ENCODE assay signal across 16 mouse cellular contexts in genomic region chr15:67229359-67229758, GRCm38 (mm10).
DNase-seq lines count a peak whose midpoint lies in the region; ATAC-seq and TF ChIP-seq lines count a peak whose summit lies in the region.
"Had no signal": no experiment of that assay in that cellular context is flagged by ENCODE, and none has a peak within 500 bp of the region (broad histone marks: within the 10 kb centered on the region; RNA-seq: fewer than 3 reads in every experiment).

No protein-coding gene starts in this region.

- no peak overlapping the region for H3K4me3 ChIP-seq in forebrain, embryonic 13.5 days
- no peak overlapping the region for H3K4me3 ChIP-seq in forebrain, embryonic 10.5 days
- H3K4me3 ChIP-seq in lung, embryonic 16.5 days (ENCODE audit: low read length), result no peak overlapping the region
- no peak overlapping the region for H3K4me3 ChIP-seq in myocyte
- H3K4me3 ChIP-seq: erythroblast, embryonic 14.5 days; hindbrain, embryonic 12.5 days; intestine, embryonic 15.5 days; liver, embryonic 12.5 days; megakaryocyte, embryonic 14.5 days had no signal

- 29% methylated on average over 5 of the region's 5 CpGs for WGBS in forebrain, embryonic 13.5 days
- WGBS in forebrain, embryonic 10.5 days, result 81% methylated on average over 5 of the region's 5 CpGs
- 57% methylated on average over 5 of the region's 5 CpGs for whole genome bisulfite sequencing in lung, embryonic 16.5 days

- no peaks in the 10 kb centered on the region for H3K36me3 ChIP-seq in forebrain, embryonic 13.5 days (ENCODE audit: poor library complexity, severe bottlenecking)
- no peaks in the 10 kb centered on the region for H3K36me3 ChIP-seq in forebrain, embryonic 10.5 days (replicated peaks)
- no peaks in the 10 kb centered on the region for H3K36me3 ChIP-seq in lung, embryonic 16.5 days (ENCODE audit: control insufficient read depth, insufficient read depth, low read length)
- no peaks in the 10 kb centered on the region for H3K36me3 ChIP-seq in myocyte (ENCODE audit: control insufficient read depth, insufficient read depth)
- H3K36me3 ChIP-seq: hindbrain, embryonic 12.5 days; intestine, embryonic 15.5 days; liver, embryonic 12.5 days had no signal

- no peak overlapping the region for H3K4me2 ChIP-seq in forebrain, embryonic 13.5 days
- H3K4me2 ChIP-seq in lung, embryonic 16.5 days (ENCODE audit: low read depth, low read length), result no peak overlapping the region
- peak overlapping the region; percentile 12 for H3K4me2 ChIP-seq in myocyte (ENCODE audit: low read depth)
- H3K4me2 ChIP-seq: hindbrain, embryonic 12.5 days; intestine, embryonic 15.5 days; liver, embryonic 12.5 days had no signal

- 0 out of 2 replicates have a peak, but pooled peaks cover 3% of the 10 kb centered on the region for H3K27me3 ChIP-seq in forebrain, embryonic 13.5 days
- H3K27me3 ChIP-seq in forebrain, embryonic 10.5 days (ENCODE audit: poor library complexity, severe bottlenecking), result no peaks in the 10 kb centered on the region
- H3K27me3 ChIP-seq in lung, embryonic 16.5 days (ENCODE audit: control insufficient read depth, insufficient read depth, low read depth, low read length), result no peaks in the 10 kb centered on the region
- no peaks in the 10 kb centered on the region for H3K27me3 ChIP-seq in myocyte (ENCODE audit: control insufficient read depth, insufficient read depth, insufficient read length)
- H3K27me3 ChIP-seq: hindbrain, embryonic 12.5 days; intestine, embryonic 15.5 days; liver, embryonic 12.5 days had no signal

- ATAC-seq in forebrain, embryonic 13.5 days, result peak; percentile 75; the same call in 1 of the 2 replicates
- ATAC-seq in lung, embryonic 16.5 days (ENCODE audit: low read depth), result peak; percentile 69
- ATAC-seq: intestine, embryonic 15.5 days; liver, embryonic 12.5 days had no signal

- DNase-seq in forebrain, embryonic 10.5 days (ENCODE audit: extremely low spot score, low spot score), result no peak
- DNase-seq in lung, postnatal 36 days, result no peak
- peak; percentile 34 for DNase-seq in adrenal gland, postnatal 10 days
- no peak for DNase-seq in kidney, postnatal 4 days
- DNase-seq in urinary bladder, postnatal 4 days (ENCODE audit: low spot score in 2 of 2), result no peak
- DNase-seq: cerebellum, adult 9-10 months; heart, adult 18-20 months; left cerebral cortex, postnatal 4 days had no signal

- no peak overlapping the region for H3K9ac ChIP-seq in forebrain, embryonic 13.5 days
- H3K9ac ChIP-seq in lung, embryonic 16.5 days (ENCODE audit: low read length), result no peak overlapping the region
- H3K9ac ChIP-seq: hindbrain, embryonic 12.5 days; intestine, embryonic 15.5 days; liver, embryonic 12.5 days had no signal

- peaks cover 9% of the 10 kb centered on the region for H3K4me1 ChIP-seq in forebrain, embryonic 13.5 days
- H3K4me1 ChIP-seq in forebrain, embryonic 10.5 days, result peaks cover 12% of the 10 kb centered on the region
- H3K4me1 ChIP-seq in lung, embryonic 16.5 days (replicated peaks; ENCODE audit: control insufficient read depth, insufficient read depth, low read length), result peaks cover 12% of the 10 kb centered on the region
- H3K4me1 ChIP-seq: hindbrain, embryonic 12.5 days; intestine, embryonic 15.5 days; liver, embryonic 12.5 days had no signal

- H3K79me2 ChIP-seq in myocyte (ENCODE audit: control insufficient read depth, insufficient read depth), result no peaks in the 10 kb centered on the region

- no peak overlapping the region for H3K27ac ChIP-seq in forebrain, embryonic 13.5 days
- H3K27ac ChIP-seq in forebrain, embryonic 10.5 days, result no peak overlapping the region
- no peak overlapping the region for H3K27ac ChIP-seq in lung, embryonic 16.5 days (ENCODE audit: low read length)
- H3K27ac ChIP-seq: hindbrain, embryonic 12.5 days; intestine, embryonic 15.5 days; liver, embryonic 12.5 days had no signal

- no peak for TF ChIP-seq POLR2A in myocyte (IDR thresholded peaks at IDR 0.05; ENCODE audit: insufficient read length, low read depth)

- no peaks in the 10 kb centered on the region for H3K9me3 ChIP-seq in forebrain, embryonic 13.5 days (replicated peaks)
- H3K9me3 ChIP-seq in forebrain, embryonic 10.5 days, result no peaks in the 10 kb centered on the region
- no peaks in the 10 kb centered on the region for H3K9me3 ChIP-seq in lung, embryonic 16.5 days (ENCODE audit: control insufficient read depth, low read length)
- H3K9me3 ChIP-seq: hindbrain, embryonic 12.5 days; intestine, embryonic 15.5 days; liver, embryonic 12.5 days; megakaryocyte, embryonic 14.5 days had no signal

- H3ac ChIP-seq in myocyte (ENCODE audit: control insufficient read depth, insufficient read length), result no peak overlapping the region

TF ChIP-seq in myocyte, 11 proteins besides CTCF, POLR2A, EP300 and RAD21:
- TF ChIP-seq MYOD1 (IDR thresholded peaks at IDR 0.05; ENCODE audit: control insufficient read depth in 1 of 3, insufficient read length in 2 of 3, low read depth in 2 of 3), result peak in 2 of 3 experiments; percentile 44 to 87
- no peak for TF ChIP-seq MAX (IDR thresholded peaks at IDR 0.05; ENCODE audit: low read depth)
- TF ChIP-seq TCF3 (IDR thresholded peaks at IDR 0.05; ENCODE audit: insufficient read length, low read depth), result no peak
- TF ChIP-seq E2F4 (IDR thresholded peaks at IDR 0.05; ENCODE audit: insufficient read depth), result no peak
- TF ChIP-seq SRF (IDR thresholded peaks at IDR 0.05; ENCODE audit: control insufficient read depth, insufficient read length, low read depth), result no peak
- TF ChIP-seq POLR2AphosphoS2 (IDR thresholded peaks at IDR 0.05; ENCODE audit: insufficient read length, low read depth), result no peak
- no peak for TF ChIP-seq TCF12 (IDR thresholded peaks at IDR 0.05; ENCODE audit: insufficient read depth, poor library complexity, severe bottlenecking)
- no peak for TF ChIP-seq USF1 (IDR thresholded peaks at IDR 0.05; ENCODE audit: low read depth)
- TF ChIP-seq CEBPB (IDR thresholded peaks at IDR 0.05; ENCODE audit: insufficient read depth, poor library complexity, severe bottlenecking), result 0 out of 2 replicates have a peak, but pooled peaks have one; percentile 25
- peak in 2 of 3 experiments; percentile 7 to 76 for TF ChIP-seq MYOG (IDR thresholded peaks at IDR 0.05; ENCODE audit: control insufficient read depth in 1 of 3, insufficient read depth in 1 of 3, insufficient read length in 2 of 3, low read depth in 2 of 3)
- no peak for TF ChIP-seq REST (IDR thresholded peaks at IDR 0.05; ENCODE audit: insufficient read depth, insufficient read length)
